Mouse (Mus musculus): ENCODE data around the gene Lcorl. TPM values are rescaled to one million over a fixed set of nuclear protein-coding genes. Genes with fewer than 3 reads are reported as not detected.

The Lcorl gene
- polyA plus RNA-seq, 1 experiment from 2014 or later: 17.8 TPM

GRCm38 (mm10) chr5:45757502-45758121 is 99.8 kb downstream of the Lcorl start:
- Histone ChIP-seq H3K4me1 (ENCODE audit: control insufficient read depth, insufficient read depth, low read length) (no peaks in the 10 kb centered on the region), H3K9ac (ENCODE audit: low read depth, low read length) (no peak overlapping the region), H3K4me2 (no peak overlapping the region), H3K36me3 (ENCODE audit: control insufficient read depth, insufficient read depth, low read length) (no peaks in the 10 kb centered on the region), H3K27ac (ENCODE audit: low read depth, low read length) (no peak overlapping the region), H3K9me3 (replicated peaks; ENCODE audit: control insufficient read depth, low read length) (no peaks in the 10 kb centered on the region), H3K27me3 (ENCODE audit: control insufficient read depth, insufficient read depth, low read length) (no peaks in the 10 kb centered on the region), H3K4me3 (ENCODE audit: low read depth, low read length) (no peak overlapping the region)
- no peak for ATAC-seq (replicated peaks; ENCODE audit: insufficient number of reproducible peaks, low FRiP score, low TSS enrichment)
- WGBS (ENCODE audit: insufficient replicate concordance): 86% methylated on average over 4 of the region's 4 CpGs

GRCm38 (mm10) chr5:45737911-45738310 is 119.5 kb downstream of the Lcorl start:
- ATAC-seq (replicated peaks; ENCODE audit: insufficient number of reproducible peaks, low FRiP score, low TSS enrichment): no peak
- no peaks in the 10 kb centered on the region for H3K4me1 ChIP-seq (ENCODE audit: control insufficient read depth, insufficient read depth, low read length)
- no peak overlapping the region for H3K4me3 ChIP-seq (ENCODE audit: low read depth, low read length)
- no peaks in the 10 kb centered on the region for H3K9me3 ChIP-seq (replicated peaks; ENCODE audit: control insufficient read depth, low read length)
- H3K9ac ChIP-seq (ENCODE audit: low read depth, low read length): no peak overlapping the region
- 89% methylated on average over 1 of the region's 1 CpGs for WGBS (ENCODE audit: insufficient replicate concordance)
- no peaks in the 10 kb centered on the region for H3K36me3 ChIP-seq (ENCODE audit: control insufficient read depth, insufficient read depth, low read length)
- no peaks in the 10 kb centered on the region for H3K27me3 ChIP-seq (ENCODE audit: control insufficient read depth, insufficient read depth, low read length)
- H3K27ac ChIP-seq (ENCODE audit: low read depth, low read length): no peak overlapping the region
- H3K4me2 ChIP-seq: no peak overlapping the region

- Histone ChIP-seq H3K36me3 (ENCODE audit: control insufficient read depth, insufficient read depth, low read length) (no peaks in the 10 kb centered on the region), H3K4me1 (ENCODE audit: control insufficient read depth, insufficient read depth, low read length) (no peaks in the 10 kb centered on the region), H3K4me3 (ENCODE audit: low read depth, low read length) (no peak overlapping the region), H3K9ac (ENCODE audit: low read depth, low read length) (no peak overlapping the region), H3K9me3 (replicated peaks; ENCODE audit: control insufficient read depth, low read length) (no peaks in the 10 kb centered on the region), H3K4me2 (no peak overlapping the region), H3K27me3 (ENCODE audit: control insufficient read depth, insufficient read depth, low read length) (no peaks in the 10 kb centered on the region), H3K27ac (ENCODE audit: low read depth, low read length) (no peak overlapping the region)
- WGBS (ENCODE audit: insufficient replicate concordance): 91% methylated on average over 2 of the region's 2 CpGs
- ATAC-seq (replicated peaks; ENCODE audit: insufficient number of reproducible peaks, low FRiP score, low TSS enrichment): no peak
Measured at GRCm38 (mm10) chr5:45733751-45734150, 123.7 kb downstream of the Lcorl start.

GRCm38 (mm10) chr5:45718848-45719488 is 138.4 kb downstream of the Lcorl start:
- H3K9ac ChIP-seq (ENCODE audit: low read depth, low read length): no peak overlapping the region
- no peaks in the 10 kb centered on the region for H3K4me1 ChIP-seq (ENCODE audit: control insufficient read depth, insufficient read depth, low read length)
- H3K36me3 ChIP-seq (ENCODE audit: control insufficient read depth, insufficient read depth, low read length): no peaks in the 10 kb centered on the region
- H3K4me3 ChIP-seq (ENCODE audit: low read depth, low read length): no peak overlapping the region
- ATAC-seq (replicated peaks; ENCODE audit: insufficient number of reproducible peaks, low FRiP score, low TSS enrichment): no peak
- WGBS (ENCODE audit: insufficient replicate concordance): 92% methylated on average over 6 of the region's 6 CpGs
- H3K9me3 ChIP-seq (replicated peaks; ENCODE audit: control insufficient read depth, low read length): no peaks in the 10 kb centered on the region
- no peak overlapping the region for H3K27ac ChIP-seq (ENCODE audit: low read depth, low read length)
- H3K4me2 ChIP-seq: no peak overlapping the region
- no peaks in the 10 kb centered on the region for H3K27me3 ChIP-seq (ENCODE audit: control insufficient read depth, insufficient read depth, low read length)

GRCm38 (mm10) chr5:45709653-45710052 is 147.8 kb downstream of the Lcorl start:
- WGBS (ENCODE audit: insufficient replicate concordance): 89% methylated on average over 2 of the region's 2 CpGs
- no peak overlapping the region for H3K27ac ChIP-seq (ENCODE audit: low read depth, low read length)
- H3K27me3 ChIP-seq (ENCODE audit: control insufficient read depth, insufficient read depth, low read length): no peaks in the 10 kb centered on the region
- H3K4me3 ChIP-seq (ENCODE audit: low read depth, low read length): no peak overlapping the region
- H3K36me3 ChIP-seq (ENCODE audit: control insufficient read depth, insufficient read depth, low read length): peaks cover 3% of the 10 kb centered on the region; the same call in 1 of the 2 replicates
- no peak overlapping the region for H3K4me2 ChIP-seq
- no peaks in the 10 kb centered on the region for H3K4me1 ChIP-seq (ENCODE audit: control insufficient read depth, insufficient read depth, low read length)
- H3K9ac ChIP-seq (ENCODE audit: low read depth, low read length): no peak overlapping the region
- H3K9me3 ChIP-seq (replicated peaks; ENCODE audit: control insufficient read depth, low read length): no peaks in the 10 kb centered on the region
- ATAC-seq (replicated peaks; ENCODE audit: insufficient number of reproducible peaks, low FRiP score, low TSS enrichment): no peak

GRCm38 (mm10) chr5:45706811-45707210 is 150.6 kb downstream of the Lcorl start:
- ATAC-seq (replicated peaks; ENCODE audit: insufficient number of reproducible peaks, low FRiP score, low TSS enrichment): no peak

GRCm38 (mm10) chr5:45691678-45692077 is 165.7 kb downstream of the Lcorl start:
- WGBS (ENCODE audit: insufficient replicate concordance): 84% methylated on average over 6 of the region's 6 CpGs
- no peak overlapping the region for H3K27ac ChIP-seq (ENCODE audit: low read depth, low read length)
- no peaks in the 10 kb centered on the region for H3K4me1 ChIP-seq (ENCODE audit: control insufficient read depth, insufficient read depth, low read length)
- no peak overlapping the region for H3K4me3 ChIP-seq (ENCODE audit: low read depth, low read length)
- 0 out of 2 replicates have a peak, but pooled peaks cover 6% of the 10 kb centered on the region for H3K36me3 ChIP-seq (ENCODE audit: control insufficient read depth, insufficient read depth, low read length)
- H3K9me3 ChIP-seq (replicated peaks; ENCODE audit: control insufficient read depth, low read length): no peaks in the 10 kb centered on the region
- no peak overlapping the region for H3K4me2 ChIP-seq
- H3K27me3 ChIP-seq (ENCODE audit: control insufficient read depth, insufficient read depth, low read length): no peaks in the 10 kb centered on the region
- no peak for ATAC-seq (replicated peaks; ENCODE audit: insufficient number of reproducible peaks, low FRiP score, low TSS enrichment)
- H3K9ac ChIP-seq (ENCODE audit: low read depth, low read length): no peak overlapping the region

More at GRCm38 (mm10) chr5:45706811-45707210, 150.6 kb downstream of the Lcorl start:
- 91% methylated on average over 2 of the region's 2 CpGs for WGBS (ENCODE audit: insufficient replicate concordance)
- Histone ChIP-seq H3K4me3 (ENCODE audit: low read depth, low read length) (no peak overlapping the region), H3K4me1 (ENCODE audit: control insufficient read depth, insufficient read depth, low read length) (no peaks in the 10 kb centered on the region), H3K9ac (ENCODE audit: low read depth, low read length) (no peak overlapping the region), H3K27ac (ENCODE audit: low read depth, low read length) (no peak overlapping the region), H3K27me3 (ENCODE audit: control insufficient read depth, insufficient read depth, low read length) (no peaks in the 10 kb centered on the region), H3K4me2 (no peak overlapping the region), H3K36me3 (ENCODE audit: control insufficient read depth, insufficient read depth, low read length) (peaks cover 3% of the 10 kb centered on the region; the same call in 1 of the 2 replicates), H3K9me3 (replicated peaks; ENCODE audit: control insufficient read depth, low read length) (no peaks in the 10 kb centered on the region)

- WGBS (ENCODE audit: insufficient replicate concordance): 71% methylated on average over 2 of the region's 2 CpGs
- H3K4me3 ChIP-seq (ENCODE audit: low read depth, low read length): no peak overlapping the region
- H3K36me3 ChIP-seq (ENCODE audit: control insufficient read depth, insufficient read depth, low read length): 0 out of 2 replicates have a peak, but pooled peaks cover 6% of the 10 kb centered on the region
Measured at GRCm38 (mm10) chr5:45690802-45691201, 166.6 kb downstream of the Lcorl start.

GRCm38 (mm10) chr5:45689152-45689551 is 168.3 kb downstream of the Lcorl start:
- Histone ChIP-seq H3K4me1 (ENCODE audit: control insufficient read depth, insufficient read depth, low read length) (no peaks in the 10 kb centered on the region), H3K4me3 (ENCODE audit: low read depth, low read length) (no peak overlapping the region), H3K27me3 (ENCODE audit: control insufficient read depth, insufficient read depth, low read length) (no peaks in the 10 kb centered on the region), H3K9me3 (replicated peaks; ENCODE audit: control insufficient read depth, low read length) (no peaks in the 10 kb centered on the region), H3K9ac (ENCODE audit: low read depth, low read length) (no peak overlapping the region), H3K36me3 (ENCODE audit: control insufficient read depth, insufficient read depth, low read length) (peaks cover 6% of the 10 kb centered on the region; the same call in 1 of the 2 replicates), H3K4me2 (no peak overlapping the region), H3K27ac (ENCODE audit: low read depth, low read length) (no peak overlapping the region)
- ATAC-seq (replicated peaks; ENCODE audit: insufficient number of reproducible peaks, low FRiP score, low TSS enrichment): no peak
- 92% methylated on average over 4 of the region's 4 CpGs for WGBS (ENCODE audit: insufficient replicate concordance)

More at GRCm38 (mm10) chr5:45690802-45691201, 166.6 kb downstream of the Lcorl start:
- Histone ChIP-seq H3K9me3 (replicated peaks; ENCODE audit: control insufficient read depth, low read length) (no peaks in the 10 kb centered on the region), H3K9ac (ENCODE audit: low read depth, low read length) (no peak overlapping the region), H3K27me3 (ENCODE audit: control insufficient read depth, insufficient read depth, low read length) (no peaks in the 10 kb centered on the region), H3K27ac (ENCODE audit: low read depth, low read length) (no peak overlapping the region), H3K4me1 (ENCODE audit: control insufficient read depth, insufficient read depth, low read length) (no peaks in the 10 kb centered on the region), H3K4me2 (no peak overlapping the region)
- no peak for ATAC-seq (replicated peaks; ENCODE audit: insufficient number of reproducible peaks, low FRiP score, low TSS enrichment)

Data from heart, embryonic 11.5 days (tissue).